Mouse (Mus musculus) heart, adult 2 months (tissue): ENCODE measurements around the gene Spns1.

Experiments used
- CTCF ChIP-seq: fragments of 200-600 bp; IDR thresholded peaks from 2 replicates; pipeline ENCODE4 v1.8.1; 2022; ENCODE audit warnings: antibody characterized with exemption, mild to moderate bottlenecking, moderate library complexity
- POLR2A ChIP-seq: fragments of 200-500 bp; IDR thresholded peaks from 2 replicates; pipeline ENCODE4 v1.6.1; 2011; ENCODE audit warnings: mild to moderate bottlenecking, low read depth, low read length, control low read depth; ENCODE audit not compliant: insufficient read depth

GRCm38 (mm10) chr7:126397221-126397620 lies 20.0 kb upstream of the Spns1 start:
- TF ChIP-seq POLR2A: no peak
- no peak for TF ChIP-seq CTCF
